Mouse (Mus musculus) telencephalon, adult 2 months (tissue): ENCODE data around the gene Calu.
"Not testable (repeated sequence)": the region's sequence is repeated elsewhere in the genome, so short reads cannot be mapped to it uniquely, and the experiment has no call there.

ENCODE experiments used
- DNase-seq: peaks from one replicate; pipeline ENCODE4 v3.0.0-alpha.2; 2011; ENCODE audit warnings: low read depth, low spot score

Calu gene

GRCm38 (mm10) chr6:29362246-29363128 is 14.6 kb downstream of the Calu start:
- no peak for DNase-seq

GRCm38 (mm10) chr6:29363129-29363515 is 15.3 kb downstream of the Calu start:
- no peak for DNase-seq

DNA sequence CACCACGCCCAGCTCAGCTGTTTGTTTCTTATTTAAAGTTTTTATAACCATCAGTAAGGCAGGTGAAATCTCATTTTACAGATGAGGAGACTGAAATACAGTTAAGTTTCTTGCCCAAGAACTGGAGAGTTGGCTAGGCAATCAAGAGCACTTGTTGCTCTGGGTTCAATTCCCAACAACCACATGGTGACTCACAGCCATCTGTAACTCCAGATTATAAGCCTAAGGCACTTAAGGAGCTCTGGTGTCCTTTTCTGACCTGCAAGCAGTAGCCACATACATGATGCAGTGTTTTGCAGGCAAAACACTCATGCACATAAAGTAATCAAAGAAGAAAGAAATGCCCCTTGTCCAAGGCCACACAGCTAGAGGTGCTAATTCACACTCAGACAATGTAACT is 17.4 kb downstream of the Calu start:
- DNase-seq = no peak

DNA sequence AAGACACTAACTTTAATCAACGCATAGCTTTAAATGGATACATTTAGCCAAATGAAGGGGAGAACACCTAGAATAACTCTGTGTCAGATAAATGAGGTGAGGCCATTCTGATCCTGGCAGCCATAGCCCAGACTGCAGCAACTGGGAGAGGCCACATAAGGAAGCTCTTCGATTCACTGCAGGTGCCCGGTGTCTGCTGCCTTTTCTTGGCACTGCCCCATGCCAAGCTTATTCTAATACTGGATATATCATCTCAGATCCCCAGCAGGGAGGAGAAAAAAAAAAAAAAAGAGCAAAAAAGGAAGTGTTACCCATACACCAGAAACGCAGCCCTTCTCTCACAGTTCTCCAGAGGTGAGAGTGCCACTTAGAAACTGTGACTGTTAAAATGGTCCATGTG is 29.5 kb downstream of the Calu start:
- DNase-seq = no peak

- DNase-seq = no peak
Measured at GRCm38 (mm10) chr6:29378678-29379077, 30.8 kb downstream of the Calu start.

DNA sequence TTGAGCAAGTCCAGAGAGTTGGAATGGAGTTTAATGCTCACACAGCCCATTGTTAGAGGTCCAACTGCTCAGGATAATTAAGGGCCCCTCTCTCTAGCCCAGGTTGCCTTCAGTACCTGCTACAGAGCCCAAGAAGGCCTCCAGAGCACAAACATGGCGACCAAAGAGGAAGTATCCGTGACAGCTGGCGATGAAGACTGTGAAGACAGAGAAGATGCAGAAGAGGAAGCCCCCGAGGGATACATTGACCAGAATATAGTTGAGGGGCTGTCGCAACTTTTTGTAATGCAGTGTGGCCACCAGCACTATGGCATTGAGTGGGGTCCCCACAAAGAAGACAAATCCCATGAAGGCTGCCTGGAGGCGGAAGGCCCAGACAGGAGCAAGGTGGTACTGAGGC is 32.1 kb downstream of the Calu start:
- DNase-seq = no peak

- no peak for DNase-seq
Measured at GRCm38 (mm10) chr6:29382442-29382841, 34.6 kb downstream of the Calu start.

- no peak for DNase-seq
Measured at GRCm38 (mm10) chr6:29388052-29388518, 40.2 kb downstream of the Calu start, which contains the start of gene Opn1sw. Gene Opn1sw (minus strand): TSS chr6:29388468.

DNA sequence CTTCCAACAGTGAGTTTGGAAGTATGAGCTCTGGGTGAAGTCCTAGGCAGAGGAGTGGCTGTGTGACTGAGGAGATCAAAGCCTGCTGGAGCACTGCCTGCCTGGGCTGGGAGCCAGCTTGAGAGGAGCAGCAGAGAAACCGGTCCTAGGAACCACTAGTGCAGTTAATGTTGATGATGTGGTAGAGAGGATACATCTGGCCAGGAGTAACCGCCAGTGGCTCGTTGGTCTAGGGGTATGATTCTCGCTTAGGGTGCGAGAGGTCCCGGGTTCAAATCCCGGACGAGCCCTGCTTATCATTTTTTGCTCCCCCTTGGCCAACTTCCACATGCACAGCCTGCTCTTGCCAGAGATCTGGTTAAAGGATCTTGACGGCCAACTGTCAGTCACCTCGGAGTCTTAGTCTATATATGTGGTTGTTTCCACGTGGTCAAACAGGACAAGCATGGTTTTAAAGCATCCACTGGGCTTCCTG is 40.8 kb downstream of the Calu start:
- DNase-seq = peak; percentile 43

- DNase-seq = no peak
Measured at GRCm38 (mm10) chr6:29389425-29389824, 41.6 kb downstream of the Calu start.

DNA sequence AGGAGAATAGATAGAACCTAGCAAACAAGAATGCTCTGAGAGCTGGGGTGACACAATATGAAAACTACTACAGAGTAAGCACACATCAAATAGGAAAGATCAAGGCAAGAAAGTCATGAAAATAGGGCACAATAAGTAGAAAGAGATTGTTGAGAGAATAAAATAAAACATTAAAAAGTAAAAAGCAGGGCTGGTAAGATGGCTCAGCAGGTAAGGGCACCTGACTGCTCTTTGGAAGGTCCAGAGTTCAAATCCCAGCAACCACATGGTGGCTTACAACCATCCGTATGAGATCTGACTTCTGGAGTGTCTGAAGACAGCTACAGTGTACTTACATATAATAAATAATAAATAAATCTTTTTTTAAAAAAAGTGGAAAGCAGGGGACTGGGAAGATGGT is 42.6 kb downstream of the Calu start:
- not testable (repeated sequence) for DNase-seq

DNA sequence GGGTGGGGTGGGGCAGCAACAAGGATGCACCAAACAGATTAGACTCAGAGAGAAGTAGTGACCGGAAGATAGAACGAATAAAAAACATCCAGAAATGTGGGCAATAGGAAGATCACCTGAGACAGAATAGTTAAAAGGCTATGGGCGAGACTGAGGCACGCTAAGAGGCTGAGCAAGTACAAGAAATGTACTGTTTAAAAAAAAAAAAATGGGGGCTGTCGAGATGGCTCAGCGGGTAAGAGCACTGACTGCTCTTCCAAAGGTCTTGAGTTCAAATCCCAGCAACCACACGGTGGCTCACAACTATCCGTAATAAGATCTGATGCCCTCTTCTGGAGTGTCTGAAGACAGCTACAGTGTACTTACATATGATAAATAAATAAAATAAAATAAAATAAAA is 43.4 kb downstream of the Calu start:
- DNase-seq = not testable (repeated sequence)

DNA sequence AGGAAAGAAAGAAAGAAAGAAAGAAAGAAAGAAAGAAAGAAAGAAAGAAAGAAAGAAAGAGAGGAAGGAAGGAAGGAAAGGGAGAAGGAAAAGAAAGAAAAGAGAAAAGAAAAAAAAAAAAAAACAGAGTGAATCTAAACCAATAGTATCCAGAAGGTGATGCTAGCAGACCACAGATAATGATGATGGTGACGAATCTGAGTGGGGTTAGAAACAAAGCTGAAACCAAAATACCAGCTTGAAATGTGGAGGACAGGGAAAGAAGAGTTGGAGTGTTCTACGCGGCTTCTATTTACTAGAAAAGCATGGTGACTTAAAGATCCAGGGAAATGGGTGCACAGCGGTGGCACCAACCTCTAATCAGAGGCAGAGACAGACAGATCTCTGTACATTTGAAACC is 43.9 kb downstream of the Calu start:
- no peak for DNase-seq

DNA sequence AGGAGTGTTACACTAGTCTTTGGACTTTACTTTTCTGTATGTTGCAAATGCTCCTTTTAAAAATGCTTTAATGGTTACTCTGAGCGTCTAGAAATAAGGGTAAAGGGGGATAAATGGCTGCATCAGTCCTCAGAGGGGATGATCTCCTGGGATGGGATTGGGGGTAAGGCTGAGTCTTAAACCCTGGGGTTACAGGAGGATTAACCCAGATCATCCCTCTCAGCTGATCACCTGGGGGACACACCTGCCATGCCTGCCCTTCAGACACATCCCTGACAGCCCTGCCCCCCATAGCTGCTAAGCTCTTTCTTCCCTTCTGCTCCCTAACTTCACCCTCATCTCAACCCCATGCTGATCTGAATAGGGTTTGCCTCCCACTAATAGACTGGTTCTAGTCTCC is 46.4 kb downstream of the Calu start:
- DNase-seq = no peak

DNA sequence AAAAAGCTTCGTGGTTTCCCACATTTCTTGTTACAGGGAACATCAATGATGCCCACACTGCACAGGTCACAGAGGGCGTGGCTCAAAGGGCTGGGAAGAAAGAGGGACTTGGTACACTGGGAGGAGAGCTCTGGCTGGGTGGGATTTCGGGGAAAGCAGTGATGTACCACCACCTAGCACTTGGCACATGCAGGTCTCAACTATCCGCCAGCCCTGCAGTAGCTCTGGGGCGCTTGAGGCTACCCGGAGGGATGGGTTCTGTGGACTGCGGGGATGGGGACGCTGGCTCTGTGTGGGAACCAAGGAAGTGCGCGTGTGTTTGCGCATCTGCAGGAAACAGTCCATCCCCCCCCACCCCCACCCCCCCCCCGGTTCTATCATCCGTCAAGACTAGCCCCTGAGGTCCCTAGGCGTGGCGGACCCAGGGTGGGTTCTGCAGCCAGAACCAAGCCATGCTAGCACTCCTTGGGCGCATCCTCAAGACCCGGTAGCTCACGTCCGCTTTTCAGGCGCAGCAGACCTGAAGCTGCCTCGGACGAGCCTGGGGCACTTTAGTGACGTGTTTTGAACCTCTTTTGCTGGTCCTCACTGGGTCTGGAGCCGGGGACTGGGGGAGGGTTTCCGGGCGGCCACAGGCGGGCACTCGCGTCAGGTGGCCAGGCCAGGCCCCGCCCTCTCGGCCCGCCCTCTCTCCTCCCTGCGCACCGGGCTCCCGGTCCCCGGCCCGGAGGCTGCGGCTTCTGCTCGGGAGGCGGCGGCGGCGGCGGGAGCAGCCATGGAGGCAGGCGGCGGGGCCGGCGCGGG is 48.2 kb downstream of the Calu start, which contains the start of gene Ccdc136:
Gene Ccdc136 (plus strand): TSS at position 400 of the 804 bp plus-strand sequence.
- peak; percentile 47 for DNase-seq

GRCm38 (mm10) chr6:29396714-29397540 is 49.1 kb downstream of the Calu start:
- DNase-seq = no peak

GRCm38 (mm10) chr6:29397575-29397974 is 49.7 kb downstream of the Calu start:
- DNase-seq = no peak

GRCm38 (mm10) chr6:29399851-29400250 is 52.0 kb downstream of the Calu start:
- DNase-seq = no peak

DNA sequence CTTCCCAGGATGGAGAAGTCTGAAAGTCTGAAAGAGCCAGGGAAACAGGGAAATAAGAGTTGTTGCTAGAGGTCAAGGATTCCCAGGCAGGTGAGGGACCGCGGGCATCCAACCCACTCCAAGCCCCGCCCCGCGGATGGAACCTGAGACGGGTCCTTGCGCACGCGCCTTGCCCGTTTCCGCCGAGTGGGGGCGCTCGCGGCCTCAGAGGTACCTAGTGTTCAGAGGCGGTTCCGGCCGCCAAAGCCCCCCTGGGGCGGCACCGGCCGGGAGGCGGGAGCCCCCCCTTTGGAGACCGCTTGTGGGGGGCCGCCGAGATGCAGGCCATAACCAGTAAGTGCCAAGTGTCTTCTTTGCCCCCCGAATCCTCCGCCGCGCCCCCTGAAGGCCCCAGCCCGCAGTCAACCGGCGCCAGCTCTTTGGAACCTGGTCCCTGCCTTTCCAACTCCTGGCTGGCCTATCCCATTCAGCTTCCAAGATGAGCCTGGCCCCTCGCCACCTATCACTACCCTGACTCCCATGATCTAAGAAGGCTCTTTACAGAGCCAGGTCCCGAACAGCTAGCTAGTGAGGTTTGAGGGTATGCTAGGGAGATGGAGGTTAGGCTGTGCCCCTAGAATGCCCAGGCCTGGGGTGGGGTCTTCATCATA is 54.9 kb downstream of the Calu start:
- DNase-seq = no peak

DNA sequence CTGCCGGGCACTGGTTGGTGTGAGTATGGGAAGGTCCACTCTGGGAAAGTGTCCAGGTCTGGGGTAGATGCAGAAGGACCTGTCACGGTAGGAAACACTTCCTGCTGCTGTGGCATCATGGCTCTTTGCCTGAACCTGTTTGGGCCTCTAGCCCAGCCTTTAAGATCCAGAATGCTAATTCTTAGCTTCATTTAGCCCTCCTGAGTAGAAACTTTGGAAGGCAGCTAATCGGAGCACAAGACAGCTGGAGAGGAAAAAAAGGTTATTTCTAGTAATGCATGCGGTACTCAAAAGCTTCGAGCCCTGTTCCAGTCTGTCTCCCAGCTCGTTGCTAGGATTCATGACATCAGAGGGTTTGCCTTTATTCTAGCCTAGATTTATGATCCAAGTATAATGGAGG is 58.5 kb downstream of the Calu start:
- DNase-seq = peak; percentile 58

DNA sequence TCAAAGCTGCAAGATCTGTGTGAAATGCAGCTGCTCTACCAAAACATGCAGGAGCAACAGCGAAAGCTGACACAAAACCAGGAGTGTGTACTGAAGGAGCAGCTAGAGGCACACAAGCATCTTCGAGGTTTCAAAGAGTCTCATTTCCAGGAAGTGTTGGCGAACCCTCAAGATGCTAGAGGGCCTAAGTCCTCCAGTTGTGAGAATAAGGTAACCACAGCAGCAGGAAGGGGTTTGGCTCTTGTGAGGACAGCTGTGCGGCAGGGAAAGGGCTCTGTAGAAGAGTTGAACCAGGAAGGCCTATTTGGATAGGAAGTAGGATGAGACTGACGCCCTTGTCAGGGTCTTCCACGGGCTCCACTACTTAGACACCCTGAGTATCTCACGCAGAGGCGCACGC is 67.6 kb downstream of the Calu start:
- DNase-seq = no peak
